Mouse (Mus musculus) heart, adult 2 months (tissue): ENCODE measurements around the gene Bola3. TPM values are rescaled to one million over a fixed set of nuclear protein-coding genes. Genes with fewer than 3 reads are reported as not detected.

Experiments used
- DNase-seq, 2 experiments: peaks; one replicate each; pipeline ENCODE4 v3.0.0; 2021
- H3K27ac ChIP-seq: fragments of 200-600 bp; 2 replicates; pipeline ENCODE4 v1.8.1; 2022
- H3K27me3 ChIP-seq: fragments of 200-500 bp; 2 replicates; pipeline ENCODE4 v1.6.1; 2012; ENCODE audit warnings: mild to moderate bottlenecking, low read length, inconsistent platforms, mixed read lengths; ENCODE audit not compliant: control insufficient read depth, insufficient read depth
- H3K36me3 ChIP-seq: fragments of 200-500 bp; 2 replicates; pipeline ENCODE4 v1.6.1; 2012; ENCODE audit warnings: low read length, inconsistent platforms; ENCODE audit not compliant: control insufficient read depth, insufficient read depth
- H3K4me1 ChIP-seq: fragments of 200-500 bp; 2 replicates; pipeline ENCODE4 v1.6.1; 2011; ENCODE audit warnings: low read length; ENCODE audit not compliant: control insufficient read depth, insufficient read depth
- H3K4me3 ChIP-seq: fragments of 200-600 bp; 2 replicates; pipeline ENCODE4 v1.8.1; 2022
- H3K79me2 ChIP-seq: fragments of 200-500 bp; replicated peaks from 2 replicates; pipeline ENCODE4 v1.6.1; 2012; ENCODE audit warnings: mild to moderate bottlenecking, inconsistent platforms, low read length, moderate library complexity, mixed read lengths; ENCODE audit not compliant: control insufficient read depth, insufficient read depth
- H3K9ac ChIP-seq: fragments of 200-500 bp; 2 replicates; pipeline ENCODE4 v1.6.1; 2012; ENCODE audit warnings: low read depth, mild to moderate bottlenecking, control low read depth, inconsistent platforms, low read length, mixed read lengths
- CTCF ChIP-seq: fragments of 200-600 bp; IDR thresholded peaks from 2 replicates; pipeline ENCODE4 v1.8.1; 2022; ENCODE audit warnings: antibody characterized with exemption, mild to moderate bottlenecking, moderate library complexity
- EP300 ChIP-seq: fragments of 200-500 bp; IDR thresholded peaks from 2 replicates; pipeline ENCODE4 v1.6.1; 2011; ENCODE audit warnings: low read depth, low read length, control low read depth; ENCODE audit not compliant: insufficient read depth
- POLR2A ChIP-seq: fragments of 200-500 bp; IDR thresholded peaks from 2 replicates; pipeline ENCODE4 v1.6.1; 2011; ENCODE audit warnings: mild to moderate bottlenecking, low read depth, low read length, control low read depth; ENCODE audit not compliant: insufficient read depth
- WGBS: fragments of 180-500 bp; shearing (Covaris S2); methylation state at CpG from one replicate; pipeline ENCODE4 v1.1.7; 2018; 5-methylcytosine and 5-hydroxymethylcytosine counted together
- intact Hi-C: fragments of 180-260 bp; cut with DNase I; formaldehyde crosslinking; loops from one replicate; pipeline ENCODE4 v1.15.1; 2025
- polyA plus RNA-seq: library from polyadenylated mRNA; depleted of rRNA; stranded (reverse); fragments of >200 nt; gene quantifications from 2 replicates; pipeline ENCODE4 v1.2.3, GENCODE M21; 2012
- total RNA-seq, 2 experiments: library from RNA; stranded (reverse); gene quantifications; 2 replicates each; pipeline ENCODE4 v1.2.3; 2021

Bola3 gene
- total and polyA plus RNA-seq, 3 experiments, result 91.1 to 406 (median 396) TPM

DNA sequence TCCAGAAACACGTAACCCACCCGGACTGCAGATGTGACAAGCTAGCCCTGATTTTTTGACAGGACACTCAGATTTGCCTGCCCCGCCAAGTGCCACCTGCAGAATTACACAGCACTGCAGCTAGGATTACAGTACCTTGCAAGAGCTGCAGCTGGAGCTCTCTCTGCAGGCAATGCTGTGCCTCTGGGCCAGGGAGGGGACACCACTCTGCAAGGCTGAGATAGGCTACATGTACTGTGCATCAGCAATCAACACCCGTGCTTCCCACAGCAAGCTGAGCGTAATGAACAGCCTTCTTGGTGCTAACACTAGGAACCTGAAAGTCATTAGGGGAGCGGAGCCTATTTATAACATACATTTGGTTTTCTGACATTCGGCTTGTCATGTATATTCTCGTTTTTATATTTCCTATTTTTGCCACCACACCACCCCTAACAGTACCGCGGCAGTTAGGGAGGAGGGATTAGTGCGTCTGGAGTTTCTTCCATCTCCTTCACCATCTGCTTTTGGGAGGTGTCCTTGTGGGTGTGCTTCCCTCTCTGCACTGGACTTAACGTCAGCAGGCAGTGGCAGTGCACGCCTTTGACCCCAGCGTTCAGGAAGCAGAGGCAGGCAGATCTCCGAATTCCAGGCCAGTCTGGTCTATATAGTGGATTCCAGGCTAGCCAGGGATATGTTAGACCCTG, 46.7 kb downstream of the Bola3 start:
- DNase-seq, result no peak
- WGBS, result 89% methylated on average over 15 of the region's 15 CpGs
- intact Hi-C loops, result no loop called here
- Histone ChIP-seq H3K4me1 (peaks cover 3% of the 10 kb centered on the region), H3K4me3 (no peak overlapping the region), H3K27me3 (no peaks in the 10 kb centered on the region), H3K27ac (no peak overlapping the region), H3K36me3 (no peaks in the 10 kb centered on the region; the same call in 1 of the 2 replicates), H3K9ac (no peak overlapping the region), H3K79me2 (peaks cover 6% of the 10 kb centered on the region)
- TF ChIP-seq CTCF (no peak), EP300 (no peak)

DNA sequence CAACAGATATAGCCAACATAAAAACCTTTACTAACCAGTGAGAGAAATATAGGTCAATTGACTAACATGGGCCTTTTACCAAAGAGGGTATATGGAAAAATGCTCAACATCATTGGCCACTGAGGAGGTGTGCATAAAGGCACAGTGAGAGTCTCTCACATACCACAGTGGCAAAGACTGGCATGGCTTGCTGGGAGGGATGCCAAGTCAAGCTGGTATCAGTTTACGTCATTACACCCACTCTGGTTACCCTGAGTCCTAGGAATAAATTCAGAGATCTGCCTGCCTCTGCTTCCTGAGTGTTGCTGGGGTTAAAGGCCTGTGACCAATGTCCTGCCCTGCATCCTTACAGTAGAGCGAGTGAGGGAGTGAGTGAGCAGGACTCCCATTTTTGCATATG, 47.8 kb downstream of the Bola3 start:
- H3K4me3 ChIP-seq, result no peak overlapping the region
- no peak overlapping the region for H3K27ac ChIP-seq
- no peaks in the 10 kb centered on the region; the same call in 1 of the 2 replicates for H3K36me3 ChIP-seq
- no peak overlapping the region for H3K9ac ChIP-seq
- peaks cover 6% of the 10 kb centered on the region for H3K79me2 ChIP-seq
- no peak for TF ChIP-seq EP300
- TF ChIP-seq CTCF, result no peak
- no peak for TF ChIP-seq POLR2A
- DNase-seq, result no peak
- no peaks in the 10 kb centered on the region for H3K27me3 ChIP-seq
- intact Hi-C loops, result no loop called here
- WGBS, result 73% methylated on average over 2 of the region's 2 CpGs
- peaks cover 5% of the 10 kb centered on the region for H3K4me1 ChIP-seq

DNA sequence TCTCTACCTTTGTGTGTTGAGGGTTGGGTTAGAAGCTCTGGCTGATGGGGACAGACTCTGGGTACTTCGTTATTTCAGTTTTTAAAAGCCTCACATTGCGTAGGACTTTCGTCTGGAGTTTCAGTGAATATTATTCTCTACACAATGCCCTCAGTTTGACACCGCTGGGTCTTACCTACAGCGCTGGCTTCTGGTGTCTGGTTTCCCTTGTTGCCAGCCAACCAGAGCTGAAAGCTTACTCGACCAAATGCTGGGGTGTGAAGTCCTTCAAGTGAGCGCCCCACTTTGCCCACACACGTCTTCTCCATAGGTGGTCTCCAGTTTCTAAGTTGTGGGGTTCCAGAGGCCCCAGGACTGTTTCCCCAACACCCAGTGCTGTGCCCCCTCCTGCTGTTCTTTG, 48.8 kb downstream of the Bola3 start:
- Histone ChIP-seq H3K27me3 (no peaks in the 10 kb centered on the region), H3K9ac (no peak overlapping the region), H3K27ac (no peak overlapping the region), H3K79me2 (peaks cover 7% of the 10 kb centered on the region), H3K4me1 (peaks cover 3% of the 10 kb centered on the region), H3K4me3 (no peak overlapping the region), H3K36me3 (no peaks in the 10 kb centered on the region; the same call in 1 of the 2 replicates)
- intact Hi-C loops, result no loop called here
- WGBS, result 83% methylated on average over 8 of the region's 8 CpGs
- TF ChIP-seq EP300 (no peak), CTCF (no peak), POLR2A (no peak)
- no peak for DNase-seq

DNA sequence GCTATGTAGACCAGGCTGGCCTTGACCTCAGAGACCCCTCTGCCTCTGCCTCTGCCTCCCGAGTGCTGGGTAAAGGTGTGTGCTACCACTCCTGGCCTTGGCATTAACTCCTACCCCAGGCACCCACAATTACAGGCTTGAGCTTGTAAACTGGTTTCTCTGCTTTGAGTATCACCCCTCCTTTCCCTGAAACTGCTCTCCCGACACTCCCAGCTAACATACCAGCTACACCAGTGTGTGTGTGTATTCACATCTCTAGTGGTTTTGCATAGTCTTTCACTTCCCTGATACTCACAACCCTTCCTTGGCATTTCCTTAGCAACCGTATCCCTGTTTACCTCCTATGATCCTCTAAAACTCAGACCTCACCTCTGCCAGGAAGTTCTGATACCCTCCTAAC, 50.8 kb downstream of the Bola3 start:
- Histone ChIP-seq H3K36me3 (no peaks in the 10 kb centered on the region; the same call in 1 of the 2 replicates), H3K27me3 (no peaks in the 10 kb centered on the region), H3K9ac (no peak overlapping the region), H3K4me3 (no peak overlapping the region), H3K4me1 (peaks cover 2% of the 10 kb centered on the region), H3K79me2 (peaks cover 12% of the 10 kb centered on the region), H3K27ac (no peak overlapping the region)
- no peak for TF ChIP-seq POLR2A
- no peak for TF ChIP-seq CTCF
- TF ChIP-seq EP300, result no peak
- intact Hi-C loops, result no loop called here
- WGBS, result 80% methylated on average over 3 of the region's 3 CpGs
- DNase-seq, result no peak

DNA sequence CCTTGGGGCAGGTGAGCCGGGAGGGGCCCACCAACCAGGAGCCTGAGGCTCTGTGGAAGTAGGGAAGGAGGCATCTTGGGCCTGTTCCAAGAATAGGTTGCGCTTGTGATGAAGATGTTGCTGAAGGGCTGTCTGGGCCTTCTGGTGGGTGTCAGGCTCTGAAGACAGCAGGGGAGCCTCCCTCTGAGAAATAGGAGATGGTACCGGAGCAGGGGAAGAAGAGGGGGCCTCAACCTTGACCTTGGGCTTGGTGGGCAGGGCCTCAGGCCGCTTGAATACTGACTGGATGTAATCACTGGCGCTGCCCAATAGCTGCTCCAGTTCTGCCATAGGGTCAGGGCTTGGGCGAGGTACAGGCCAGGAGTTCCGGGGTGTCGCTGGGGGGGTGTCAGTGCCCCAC, 54.5 kb downstream of the Bola3 start:
- 93% methylated on average over 8 of the region's 8 CpGs for WGBS
- Histone ChIP-seq H3K36me3 (no peaks in the 10 kb centered on the region), H3K27ac (no peak overlapping the region), H3K4me1 (peaks cover 4% of the 10 kb centered on the region), H3K79me2 (peaks cover 13% of the 10 kb centered on the region), H3K27me3 (no peaks in the 10 kb centered on the region), H3K9ac (no peak overlapping the region), H3K4me3 (no peak overlapping the region)
- intact Hi-C loops, result no loop called here
- TF ChIP-seq EP300 (no peak), POLR2A (no peak), CTCF (no peak)
- DNase-seq, result no peak

DNA sequence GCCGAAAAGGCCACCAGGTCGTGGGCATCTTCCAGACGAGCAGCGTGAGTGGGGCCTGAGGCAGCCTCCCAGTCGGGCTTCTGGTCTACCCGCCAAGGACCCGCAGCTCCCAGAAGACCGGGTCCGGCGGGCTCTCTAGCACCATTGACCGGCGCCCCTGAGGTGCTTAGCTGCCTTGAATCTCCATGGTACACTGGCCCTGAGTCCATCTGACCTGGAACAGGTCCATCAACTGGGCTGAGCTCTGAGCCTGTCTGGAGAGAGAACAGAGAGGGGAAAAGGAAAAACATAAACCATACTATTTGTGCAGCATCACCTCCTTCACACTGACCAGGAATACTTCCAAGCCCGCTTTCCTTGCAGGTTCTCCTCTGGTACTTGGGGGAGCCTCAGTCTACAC, 55.6 kb downstream of the Bola3 start:
- TF ChIP-seq CTCF (no peak), EP300 (no peak), POLR2A (no peak)
- H3K27ac ChIP-seq, result no peak overlapping the region
- H3K79me2 ChIP-seq, result peaks cover 12% of the 10 kb centered on the region
- H3K36me3 ChIP-seq, result peaks cover 1% of the 10 kb centered on the region; the same call in 1 of the 2 replicates
- H3K27me3 ChIP-seq, result no peaks in the 10 kb centered on the region
- 98% methylated on average over 13 of the region's 13 CpGs for WGBS
- no peak for DNase-seq
- intact Hi-C loops, result no loop called here
- H3K9ac ChIP-seq, result no peak overlapping the region
- H3K4me1 ChIP-seq, result peaks cover 5% of the 10 kb centered on the region
- no peak overlapping the region for H3K4me3 ChIP-seq
